Mouse (Mus musculus) neural tube, embryonic 14.5 days (tissue): ENCODE results near the gene Ctsh. TPM values are rescaled to one million over a fixed set of nuclear protein-coding genes. Genes with fewer than 3 reads are reported as not detected.
"Not testable (repeated sequence)": the region's sequence is repeated elsewhere in the genome, so short reads cannot be mapped to it uniquely, and the experiment has no call there.

Source experiments
- ATAC-seq: fragments of 200-750 bp; cut with Nextera tagmentation; 2 replicates; pipeline ENCODE4 v1.8.0; 2017; ENCODE audit warnings: low read depth, mild to moderate bottlenecking, moderate TSS enrichment, moderate library complexity
- H3K27ac ChIP-seq: fragments of 300-500 bp; sonication (generic); 2 replicates; pipeline ENCODE4 v1.5.1; 2014; ENCODE audit warnings: low read depth, mild to moderate bottlenecking, control low read depth, low read length, moderate library complexity, mixed read lengths
- H3K27me3 ChIP-seq: fragments of 300-500 bp; sonication (generic); 2 replicates; pipeline ENCODE4 v1.6.1; 2014; ENCODE audit warnings: low read length; ENCODE audit not compliant: control insufficient read depth, insufficient read depth
- H3K36me3 ChIP-seq: fragments of 300-500 bp; sonication (generic); 2 replicates; pipeline ENCODE4 v1.6.1; 2014; ENCODE audit warnings: low read length, mixed read lengths; ENCODE audit not compliant: control insufficient read depth, insufficient read depth
- H3K4me1 ChIP-seq: fragments of 300-500 bp; sonication (generic); 2 replicates; pipeline ENCODE4 v1.6.1; 2014; ENCODE audit warnings: low read length; ENCODE audit not compliant: control insufficient read depth, insufficient read depth
- H3K4me2 ChIP-seq: fragments of 300-500 bp; sonication (generic); 2 replicates; pipeline ENCODE4 v1.6.1; 2014; ENCODE audit warnings: mild to moderate bottlenecking, low read depth, low read length, control low read depth
- H3K4me3 ChIP-seq: fragments of 300-500 bp; sonication (generic); 2 replicates; pipeline ENCODE4 v1.5.1; 2014; ENCODE audit warnings: low read depth, low read length, control low read depth, mixed read lengths
- H3K9ac ChIP-seq: fragments of 300-500 bp; sonication (generic); replicated peaks from 2 replicates; pipeline ENCODE4 v1.6.1; 2014; ENCODE audit warnings: low read depth, mild to moderate bottlenecking, control low read depth, low read length, mixed read lengths
- H3K9me3 ChIP-seq: fragments of 300-500 bp; sonication (generic); 2 replicates; pipeline ENCODE4 v1.6.1; 2016; ENCODE audit warnings: low read length; ENCODE audit not compliant: control insufficient read depth
- WGBS: fragments of 180-500 bp; shearing (Covaris S2); extraction: QIAGEN DNeasy Blood & Tissue Kit; methylation state at CpG from one replicate; pipeline ENCODE4 v1.1.7; 2014; 5-methylcytosine and 5-hydroxymethylcytosine counted together
- polyA plus RNA-seq: library from polyadenylated mRNA; unstranded; fragments of >200 nt; fragmentation: Nextera tagmentation; extraction: Ambion mirVana; gene quantifications from 2 replicates; pipeline ENCODE4 v1.2.1, GENCODE M21; 2014

Ctsh gene
- polyA plus RNA-seq, 1 experiment from 2014 or later = 13.6 TPM

GRCm38 (mm10) chr9:90047937-90048627, 5.9 kb upstream of the Ctsh start:
- Histone ChIP-seq H3K4me1 (no peaks in the 10 kb centered on the region), H3K36me3 (no peaks in the 10 kb centered on the region), H3K9me3 (no peaks in the 10 kb centered on the region), H3K27ac (no peak overlapping the region), H3K4me3 (no peak overlapping the region), H3K9ac (no peak overlapping the region), H3K27me3 (no peaks in the 10 kb centered on the region), H3K4me2 (no peak overlapping the region)
- 64% methylated on average over 5 of the region's 5 CpGs for WGBS
- no peak for ATAC-seq

- WGBS = under 1% methylated on average over 37 of the region's 37 CpGs
- Histone ChIP-seq H3K9me3 (no peaks in the 10 kb centered on the region), H3K27ac (no peak overlapping the region), H3K4me2 (peak overlapping the region; percentile 61), H3K9ac (peak overlapping the region; percentile 41; the same call in 1 of the 2 replicates), H3K4me3 (peak overlapping the region; percentile 28), H3K36me3 (no peaks in the 10 kb centered on the region), H3K4me1 (peaks cover 9% of the 10 kb centered on the region; the same call in 1 of the 2 replicates), H3K27me3 (no peaks in the 10 kb centered on the region)
- peak; percentile 81 for ATAC-seq
Measured at GRCm38 (mm10) chr9:90054371-90055145, 606 bp downstream of the Ctsh start.

GRCm38 (mm10) chr9:90055409-90055808, 1.5 kb downstream of the Ctsh start:
- Histone ChIP-seq H3K9ac (no peak overlapping the region), H3K27me3 (no peaks in the 10 kb centered on the region), H3K36me3 (no peaks in the 10 kb centered on the region), H3K27ac (no peak overlapping the region), H3K4me1 (peaks cover 9% of the 10 kb centered on the region; the same call in 1 of the 2 replicates), H3K4me3 (peak overlapping the region; percentile 28; the same call in 1 of the 2 replicates), H3K9me3 (no peaks in the 10 kb centered on the region), H3K4me2 (no peak overlapping the region; the same call in 1 of the 2 replicates)
- ATAC-seq = no peak
- 40% methylated on average over 5 of the region's 5 CpGs for WGBS

- Histone ChIP-seq H3K9me3 (no peaks in the 10 kb centered on the region), H3K4me2 (no peak overlapping the region), H3K4me1 (peaks cover 9% of the 10 kb centered on the region; the same call in 1 of the 2 replicates), H3K27me3 (no peaks in the 10 kb centered on the region), H3K4me3 (no peak overlapping the region), H3K36me3 (no peaks in the 10 kb centered on the region), H3K9ac (no peak overlapping the region), H3K27ac (no peak overlapping the region)
- ATAC-seq = no peak
- 80% methylated on average over 3 of the region's 3 CpGs for WGBS
Measured at GRCm38 (mm10) chr9:90055911-90056310, 2.0 kb downstream of the Ctsh start.

GRCm38 (mm10) chr9:90056716-90057115, 2.8 kb downstream of the Ctsh start:
- WGBS = 78% methylated on average over 2 of the region's 2 CpGs
- ATAC-seq = no peak
- H3K9ac ChIP-seq = no peak overlapping the region

GRCm38 (mm10) chr9:90059828-90060573, 6.0 kb downstream of the Ctsh start:
- no peak for ATAC-seq
- Histone ChIP-seq H3K4me3 (no peak overlapping the region), H3K4me1 (peaks cover 2% of the 10 kb centered on the region; the same call in 1 of the 2 replicates), H3K9ac (no peak overlapping the region), H3K27me3 (no peaks in the 10 kb centered on the region), H3K36me3 (no peaks in the 10 kb centered on the region), H3K27ac (no peak overlapping the region), H3K4me2 (no peak overlapping the region), H3K9me3 (no peaks in the 10 kb centered on the region)
- WGBS = 89% methylated on average over 9 of the region's 9 CpGs

More at GRCm38 (mm10) chr9:90056716-90057115, 2.8 kb downstream of the Ctsh start:
- no peaks in the 10 kb centered on the region for H3K36me3 ChIP-seq
- no peak overlapping the region for H3K27ac ChIP-seq
- H3K27me3 ChIP-seq = no peaks in the 10 kb centered on the region
- no peak overlapping the region for H3K4me2 ChIP-seq
- H3K9me3 ChIP-seq = no peaks in the 10 kb centered on the region
- H3K4me1 ChIP-seq = peaks cover 9% of the 10 kb centered on the region; the same call in 1 of the 2 replicates
- no peak overlapping the region for H3K4me3 ChIP-seq

GRCm38 (mm10) chr9:90060574-90060875, 6.6 kb downstream of the Ctsh start:
- Histone ChIP-seq H3K4me3 (no peak overlapping the region), H3K9ac (no peak overlapping the region), H3K27ac (no peak overlapping the region), H3K27me3 (no peaks in the 10 kb centered on the region), H3K4me1 (no peaks in the 10 kb centered on the region), H3K36me3 (no peaks in the 10 kb centered on the region), H3K4me2 (no peak overlapping the region), H3K9me3 (no peaks in the 10 kb centered on the region)
- WGBS = 84% methylated on average over 2 of the region's 2 CpGs
- ATAC-seq = no peak

- H3K27me3 ChIP-seq, H3K27ac ChIP-seq, H3K4me3 ChIP-seq, H3K36me3 ChIP-seq, ATAC-seq, H3K4me1 ChIP-seq, H3K4me2 ChIP-seq, H3K9me3 ChIP-seq, H3K9ac ChIP-seq: not testable (repeated sequence)
- 92% methylated on average over 5 of the region's 5 CpGs for WGBS
Measured at GRCm38 (mm10) chr9:90060932-90061331, 7.0 kb downstream of the Ctsh start.
